Mouse (Mus musculus) cerebellum, adult 11-12 months (tissue): Measurements from ENCODE around the gene Ccdc9.
"Not testable (repeated sequence)": the region's sequence is repeated elsewhere in the genome, so short reads cannot be mapped to it uniquely, and the experiment has no call there.

ENCODE experiments used
- DNase-seq: peaks from one replicate; pipeline ENCODE4 v3.0.0; 2022

Ccdc9 gene

GRCm38 (mm10) chr7:16308093-16308492 is 21.5 kb upstream of the Ccdc9 start, which contains the start of gene Bbc3:
Gene Bbc3 (plus strand): TSS chr7:16308393.
- DNase-seq: not testable (repeated sequence)

GRCm38 (mm10) chr7:16307141-16307540 is 20.5 kb upstream of the Ccdc9 start:
- DNase-seq: not testable (repeated sequence)

- peak; percentile 96 for DNase-seq
Observed at GRCm38 (mm10) chr7:16299419-16300035, 12.9 kb upstream of the Ccdc9 start.

GRCm38 (mm10) chr7:16298927-16299326 is 12.3 kb upstream of the Ccdc9 start:
- peak; percentile 51 for DNase-seq

- peak; percentile 59 for DNase-seq
Observed at GRCm38 (mm10) chr7:16297616-16298015, 11.0 kb upstream of the Ccdc9 start.

GRCm38 (mm10) chr7:16296766-16297390 is 10.3 kb upstream of the Ccdc9 start:
- DNase-seq: peak; percentile 91

GRCm38 (mm10) chr7:16296146-16296545 is 9.6 kb upstream of the Ccdc9 start:
- peak; percentile 49 for DNase-seq

- peak; percentile 88 for DNase-seq
Observed at GRCm38 (mm10) chr7:16295321-16295900, 8.8 kb upstream of the Ccdc9 start.

GRCm38 (mm10) chr7:16294837-16295236 is 8.2 kb upstream of the Ccdc9 start:
- peak; percentile 93 for DNase-seq

GRCm38 (mm10) chr7:16294346-16294745 is 7.8 kb upstream of the Ccdc9 start:
- DNase-seq: peak; percentile 54

GRCm38 (mm10) chr7:16287791-16288190 is 1.2 kb upstream of the Ccdc9 start:
- DNase-seq: peak; percentile 19

- DNase-seq: peak; percentile 28
Observed at GRCm38 (mm10) chr7:16287016-16287415, 421 bp upstream of the Ccdc9 start.

GRCm38 (mm10) chr7:16285450-16286025 is 1.1 kb downstream of the Ccdc9 start:
- peak; percentile 82 for DNase-seq

- peak; percentile 34 for DNase-seq
Observed at GRCm38 (mm10) chr7:16284904-16285303, 1.7 kb downstream of the Ccdc9 start.

- peak; percentile 34 for DNase-seq
Observed at GRCm38 (mm10) chr7:16284001-16284400, 2.6 kb downstream of the Ccdc9 start.

GRCm38 (mm10) chr7:16282334-16282733 is 4.3 kb downstream of the Ccdc9 start:
- DNase-seq: peak; percentile 35

GRCm38 (mm10) chr7:16280721-16281120 is 5.9 kb downstream of the Ccdc9 start:
- DNase-seq: no peak

- peak; percentile 61 for DNase-seq
Observed at GRCm38 (mm10) chr7:16274922-16275890, 11.4 kb downstream of the Ccdc9 start.

- peak; percentile 85 for DNase-seq
Observed at GRCm38 (mm10) chr7:16273766-16274140, 12.8 kb downstream of the Ccdc9 start.

- DNase-seq: peak; percentile 91
Observed at GRCm38 (mm10) chr7:16273081-16273765, 13.4 kb downstream of the Ccdc9 start, which contains the start of gene Inafm1. Gene Inafm1 (minus strand): TSS chr7:16273617.

GRCm38 (mm10) chr7:16272681-16273080 is 13.9 kb downstream of the Ccdc9 start:
- peak; percentile 81 for DNase-seq

- DNase-seq: no peak
Observed at GRCm38 (mm10) chr7:16271139-16271538, 15.5 kb downstream of the Ccdc9 start.
